Mouse (Mus musculus) spleen, adult 2 months (tissue): ENCODE data around the gene Spag4.

Experiments
- CTCF ChIP-seq: fragments of 200-500 bp; IDR thresholded peaks from 2 replicates; pipeline ENCODE4 v1.5.1; 2011; ENCODE audit warnings: mild to moderate bottlenecking, inconsistent platforms; ENCODE audit not compliant: insufficient read depth, insufficient read length, insufficient replicate concordance; ENCODE audit errors: extremely low read depth
- POLR2A ChIP-seq: fragments of 200-500 bp; IDR thresholded peaks from 2 replicates; pipeline ENCODE4 v1.6.1; 2011; ENCODE audit warnings: low read depth, low read length, inconsistent platforms

DNA sequence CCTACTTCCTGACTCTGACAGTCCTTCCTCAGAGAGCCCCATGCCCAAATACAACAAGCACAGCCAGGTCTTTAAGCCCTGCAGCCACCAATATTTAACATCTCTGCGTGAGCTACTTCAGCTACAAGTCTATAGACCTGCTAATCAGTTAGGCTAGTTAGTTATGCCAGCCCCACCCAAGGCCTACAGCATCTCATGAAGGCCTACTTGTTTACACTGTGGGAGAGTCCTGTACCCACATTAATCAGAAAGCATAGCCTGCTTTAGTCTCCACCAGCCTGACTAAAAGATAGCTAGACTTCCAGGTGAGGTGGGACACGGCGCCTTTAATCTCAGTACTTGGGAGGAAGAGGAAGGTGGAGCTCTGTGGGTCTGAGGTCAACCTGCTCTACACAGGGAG is 25.6 kb upstream of the Spag4 start:
- TF ChIP-seq CTCF (no peak), POLR2A (no peak)
